Mouse (Mus musculus) lung, embryonic 16.5 days (tissue): ENCODE data around the gene Hoxd10. TPM values are rescaled to one million over a fixed set of nuclear protein-coding genes. Genes with fewer than 3 reads are reported as not detected.

Experiments
- ATAC-seq: fragments of 200-750 bp; cut with Nextera tagmentation; 2 replicates; pipeline ENCODE4 v1.8.0; 2017; ENCODE audit warnings: low read depth, mild to moderate bottlenecking, moderate library complexity
- H3K27ac ChIP-seq: fragments of 300-500 bp; sonication (generic); 2 replicates; pipeline ENCODE4 v1.5.1; 2014; ENCODE audit warnings: mild to moderate bottlenecking, control low read depth, low read length
- H3K27me3 ChIP-seq: fragments of 300-500 bp; sonication (generic); 2 replicates; pipeline ENCODE4 v1.6.1; 2014; ENCODE audit warnings: low read depth, low read length, mixed read lengths; ENCODE audit not compliant: control insufficient read depth, insufficient read depth
- H3K36me3 ChIP-seq: fragments of 300-500 bp; sonication (generic); 2 replicates; pipeline ENCODE4 v1.6.1; 2014; ENCODE audit warnings: low read length; ENCODE audit not compliant: control insufficient read depth, insufficient read depth
- H3K4me1 ChIP-seq: fragments of 300-500 bp; sonication (generic); replicated peaks from 2 replicates; pipeline ENCODE4 v1.6.1; 2014; ENCODE audit warnings: low read length, mixed read lengths; ENCODE audit not compliant: control insufficient read depth, insufficient read depth
- H3K4me2 ChIP-seq: fragments of 300-500 bp; sonication (generic); 2 replicates; pipeline ENCODE4 v1.6.1; 2014; ENCODE audit warnings: low read depth, low read length, control low read depth
- H3K4me3 ChIP-seq: fragments of 300-500 bp; sonication (generic); 2 replicates; pipeline ENCODE4 v1.5.1; 2014; ENCODE audit warnings: mild to moderate bottlenecking, low read length, control low read depth
- H3K9ac ChIP-seq: fragments of 300-500 bp; sonication (generic); 2 replicates; pipeline ENCODE4 v1.6.1; 2014; ENCODE audit warnings: low read length, control low read depth
- H3K9me3 ChIP-seq: fragments of 300-500 bp; sonication (generic); 2 replicates; pipeline ENCODE4 v1.6.1; 2016; ENCODE audit warnings: low read length; ENCODE audit not compliant: control insufficient read depth
- WGBS: fragments of 180-500 bp; shearing (Covaris S2); extraction: QIAGEN DNeasy Blood & Tissue Kit; methylation state at CpG from one replicate; pipeline ENCODE4 v1.1.7; 2014; 5-methylcytosine and 5-hydroxymethylcytosine counted together
- polyA plus RNA-seq: library from polyadenylated mRNA; unstranded; fragments of >200 nt; fragmentation: Nextera tagmentation; extraction: Ambion mirVana; gene quantifications from 2 replicates; pipeline ENCODE4 v1.2.1, GENCODE M21; 2015

Hoxd10 gene
- polyA plus RNA-seq, 1 experiment from 2014 or later = 0.19 TPM

GRCm38 (mm10) chr2:74655821-74656631 lies 35.7 kb upstream of the Hoxd10 start:
- no peak overlapping the region for H3K9ac ChIP-seq
- H3K4me2 ChIP-seq = peak overlapping the region; percentile 51
- WGBS = under 1% methylated on average over 60 of the region's 69 CpGs
- no peaks in the 10 kb centered on the region for H3K9me3 ChIP-seq
- peak; percentile 31; the same call in 1 of the 2 replicates for ATAC-seq
- peak overlapping the region; percentile 39 for H3K4me3 ChIP-seq
- no peak overlapping the region for H3K27ac ChIP-seq
- H3K27me3 ChIP-seq = peaks cover 82% of the 10 kb centered on the region
- H3K36me3 ChIP-seq = no peaks in the 10 kb centered on the region
- H3K4me1 ChIP-seq = peaks cover 5% of the 10 kb centered on the region

DNA sequence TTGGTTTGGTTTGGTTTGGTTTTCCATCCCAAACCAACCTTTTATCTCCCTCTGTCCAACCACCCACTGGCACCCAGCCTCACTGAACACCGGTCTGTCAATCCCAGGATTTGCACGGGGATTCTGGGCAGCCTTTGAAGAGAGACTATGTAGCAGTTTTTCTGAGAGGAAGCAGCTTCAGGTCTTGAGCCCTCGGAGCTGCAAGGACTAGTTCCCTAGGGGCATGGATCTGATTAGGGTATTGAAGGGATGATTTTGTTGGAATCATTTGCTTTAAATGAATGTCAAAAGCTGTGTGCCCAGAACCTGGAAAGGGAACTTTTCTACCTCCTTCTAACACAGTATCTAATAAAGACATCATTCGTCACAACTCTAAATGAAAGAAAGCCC lies 35.1 kb upstream of the Hoxd10 start:
- Histone ChIP-seq H3K4me2 (no peak overlapping the region), H3K27ac (no peak overlapping the region), H3K4me3 (no peak overlapping the region), H3K36me3 (no peaks in the 10 kb centered on the region), H3K27me3 (peaks cover 82% of the 10 kb centered on the region), H3K4me1 (peaks cover 5% of the 10 kb centered on the region), H3K9ac (no peak overlapping the region), H3K9me3 (no peaks in the 10 kb centered on the region)
- no peak for ATAC-seq
- WGBS = 6% methylated on average over 4 of the region's 4 CpGs

DNA sequence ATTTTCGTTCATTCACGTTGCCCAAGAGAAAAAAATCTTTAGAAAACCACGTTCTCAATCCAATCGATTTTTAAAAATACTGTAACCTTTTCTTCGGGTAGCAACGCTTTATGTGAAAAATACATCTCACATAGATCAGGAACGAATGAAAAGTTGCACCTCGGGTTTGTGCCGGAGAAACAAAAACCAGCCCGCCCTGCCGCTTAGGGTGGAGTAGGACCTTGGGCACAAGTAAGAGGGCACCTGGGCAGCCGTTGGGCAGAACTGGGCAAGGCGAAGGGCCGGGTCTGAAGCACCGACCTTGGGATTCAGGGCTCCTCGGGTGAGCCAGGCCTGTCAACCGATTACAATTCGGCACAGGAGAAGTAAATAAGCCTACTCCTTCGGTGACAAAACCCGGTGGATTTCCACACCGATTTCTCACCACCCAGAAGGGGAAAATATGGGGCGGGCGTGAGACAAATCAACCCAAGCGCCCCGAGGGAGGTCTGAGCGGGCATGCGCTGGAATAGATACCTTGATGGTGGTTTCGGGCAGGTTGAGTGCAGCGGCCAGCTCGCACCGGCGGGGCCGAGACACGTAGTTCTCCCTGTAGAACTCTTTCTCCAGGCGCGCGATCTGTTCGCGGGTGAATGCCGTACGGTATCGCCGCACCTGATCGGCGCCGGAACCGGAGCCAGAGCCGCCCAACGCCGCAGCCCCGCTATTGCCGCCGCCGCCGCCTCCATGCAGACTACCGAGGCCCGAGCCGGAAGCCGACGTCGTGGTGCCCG lies 34.3 kb upstream of the Hoxd10 start:
- Histone ChIP-seq H3K27ac (no peak overlapping the region), H3K9ac (no peak overlapping the region), H3K27me3 (peaks cover 82% of the 10 kb centered on the region), H3K9me3 (no peaks in the 10 kb centered on the region), H3K4me3 (no peak overlapping the region), H3K4me1 (peaks cover 5% of the 10 kb centered on the region), H3K36me3 (no peaks in the 10 kb centered on the region), H3K4me2 (no peak overlapping the region)
- 3% methylated on average over 62 of the region's 62 CpGs for WGBS
- no peak for ATAC-seq

DNA sequence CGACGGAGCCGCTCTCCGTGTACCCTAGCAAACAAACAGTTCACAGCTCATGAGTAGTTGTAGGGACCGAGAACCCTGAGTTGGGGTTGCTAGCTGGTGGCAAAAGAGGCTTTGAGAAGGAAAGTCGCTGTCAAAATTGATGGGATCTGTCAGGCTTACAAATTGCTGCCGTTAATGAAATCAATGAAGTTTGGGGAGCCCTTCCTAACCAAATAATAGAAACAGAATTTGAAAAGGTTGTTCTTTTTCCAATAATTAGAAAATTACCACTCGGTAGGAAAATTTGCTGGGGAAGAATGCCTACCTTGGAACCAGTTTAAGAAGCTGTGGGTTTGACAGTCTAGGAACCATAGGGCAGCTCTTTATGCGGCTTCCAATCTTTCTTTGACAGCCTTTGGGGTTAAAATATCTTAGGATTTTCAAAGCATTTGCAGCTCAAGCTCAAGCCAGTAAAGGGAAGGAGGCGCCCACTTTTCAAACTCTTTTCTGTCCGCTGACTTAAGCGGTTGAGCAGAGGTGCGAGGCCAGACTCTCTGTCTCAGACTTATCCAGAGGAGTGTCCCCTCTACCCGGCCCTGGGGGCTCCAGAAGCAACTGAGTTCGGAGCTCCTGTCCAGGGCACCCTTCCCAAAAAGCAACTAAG lies 33.6 kb upstream of the Hoxd10 start:
- Histone ChIP-seq H3K4me2 (no peak overlapping the region), H3K4me3 (no peak overlapping the region), H3K36me3 (no peaks in the 10 kb centered on the region), H3K27me3 (peaks cover 86% of the 10 kb centered on the region), H3K27ac (no peak overlapping the region), H3K9ac (no peak overlapping the region), H3K9me3 (no peaks in the 10 kb centered on the region), H3K4me1 (peaks cover 5% of the 10 kb centered on the region)
- WGBS = 2% methylated on average over 15 of the region's 15 CpGs
- ATAC-seq = no peak

- H3K9me3 ChIP-seq = no peaks in the 10 kb centered on the region
- H3K27ac ChIP-seq = no peak overlapping the region
- 1% methylated on average over 47 of the region's 47 CpGs for WGBS
- peaks cover 5% of the 10 kb centered on the region for H3K4me1 ChIP-seq
- no peak overlapping the region for H3K9ac ChIP-seq
- H3K36me3 ChIP-seq = no peaks in the 10 kb centered on the region
- H3K27me3 ChIP-seq = peaks cover 90% of the 10 kb centered on the region
- no peak overlapping the region for H3K4me3 ChIP-seq
- no peak overlapping the region for H3K4me2 ChIP-seq
- ATAC-seq = no peak
These were observed 32.9 kb upstream of the Hoxd10 start for GRCm38 (mm10) chr2:74658667-74659371.

DNA sequence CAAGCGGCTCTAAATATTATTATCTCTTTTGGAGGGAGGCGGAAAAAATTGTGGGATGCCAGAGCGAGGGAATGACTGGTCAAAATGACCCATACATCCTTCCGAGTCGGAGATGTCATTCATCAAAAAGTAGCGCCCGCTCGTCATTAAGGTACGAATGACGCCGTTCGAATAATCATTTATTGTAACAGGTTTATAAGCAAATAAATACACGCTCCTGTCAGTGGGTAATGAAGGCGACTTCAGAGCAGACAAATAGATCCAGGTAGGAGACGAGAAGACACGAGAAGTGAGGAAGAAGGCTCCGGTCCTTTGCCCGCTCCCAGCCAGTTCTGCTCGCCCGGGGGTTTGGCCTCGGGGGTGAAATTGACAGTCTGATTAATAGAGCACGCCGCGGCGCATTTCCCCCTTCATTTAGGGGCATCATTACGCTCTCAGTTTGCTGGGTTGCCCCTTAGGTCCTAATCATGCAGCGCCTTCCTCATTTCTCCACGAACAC lies 32.2 kb upstream of the Hoxd10 start, which contains the start of gene Evx2:
Evx2 (minus strand) TSS at position 51 of the 499 bp plus-strand sequence.
- H3K4me3 ChIP-seq = no peak within 1 kb of the TSS
- no peak for ATAC-seq

GRCm38 (mm10) chr2:74660421-74661375 lies 31.0 kb upstream of the Hoxd10 start:
- WGBS = 3% methylated on average over 30 of the region's 30 CpGs
- Histone ChIP-seq H3K36me3 (no peaks in the 10 kb centered on the region), H3K9ac (no peak overlapping the region), H3K27me3 (peaks cover 88% of the 10 kb centered on the region), H3K4me1 (peaks cover 3% of the 10 kb centered on the region), H3K9me3 (no peaks in the 10 kb centered on the region), H3K4me2 (no peak overlapping the region), H3K4me3 (no peak overlapping the region), H3K27ac (no peak overlapping the region)
- ATAC-seq = peak; percentile 23; the same call in 1 of the 2 replicates

More for the DNA sequence above, 32.2 kb upstream of the Hoxd10 start, which contains the start of gene Evx2:
- peaks cover 5% of the 10 kb centered on the region for H3K4me1 ChIP-seq
- no peak within 1 kb of the TSS for H3K4me2 ChIP-seq
- H3K9ac ChIP-seq = no peak within 1 kb of the TSS
- WGBS = 2% methylated on average over 28 of the region's 28 CpGs
- peaks cover 90% of the 10 kb centered on the region for H3K27me3 ChIP-seq
- no peak within 1 kb of the TSS for H3K27ac ChIP-seq
- H3K9me3 ChIP-seq = no peaks in the 10 kb centered on the region
- no peaks in the 10 kb centered on the region for H3K36me3 ChIP-seq

- Histone ChIP-seq H3K36me3 (no peaks in the 10 kb centered on the region), H3K9me3 (no peaks in the 10 kb centered on the region), H3K4me1 (no peaks in the 10 kb centered on the region), H3K4me3 (peak overlapping the region; percentile 3; the same call in 1 of the 2 replicates), H3K27me3 (peaks cover 88% of the 10 kb centered on the region), H3K9ac (no peak overlapping the region), H3K4me2 (peak overlapping the region; percentile 17; the same call in 1 of the 2 replicates), H3K27ac (no peak overlapping the region)
- 0 out of 2 replicates have a peak, but pooled peaks have one; percentile 28 for ATAC-seq
- WGBS = under 1% methylated on average over 14 of the region's 14 CpGs
These were observed 30.0 kb upstream of the Hoxd10 start for GRCm38 (mm10) chr2:74661685-74662084.
